Mouse (Mus musculus) 3T3-L1 (cell line): ENCODE results near the gene Map3k14.

Experiments used
- DNase-seq: peaks from one replicate; pipeline ENCODE4 v3.0.0-alpha.2; 2015; ENCODE audit warnings: low read depth, low spot score

Gene Map3k14

GRCm38 (mm10) chr11:103175688-103176442 is 91.4 kb downstream of the Map3k14 start:
- peak; percentile 78 for DNase-seq

DNA sequence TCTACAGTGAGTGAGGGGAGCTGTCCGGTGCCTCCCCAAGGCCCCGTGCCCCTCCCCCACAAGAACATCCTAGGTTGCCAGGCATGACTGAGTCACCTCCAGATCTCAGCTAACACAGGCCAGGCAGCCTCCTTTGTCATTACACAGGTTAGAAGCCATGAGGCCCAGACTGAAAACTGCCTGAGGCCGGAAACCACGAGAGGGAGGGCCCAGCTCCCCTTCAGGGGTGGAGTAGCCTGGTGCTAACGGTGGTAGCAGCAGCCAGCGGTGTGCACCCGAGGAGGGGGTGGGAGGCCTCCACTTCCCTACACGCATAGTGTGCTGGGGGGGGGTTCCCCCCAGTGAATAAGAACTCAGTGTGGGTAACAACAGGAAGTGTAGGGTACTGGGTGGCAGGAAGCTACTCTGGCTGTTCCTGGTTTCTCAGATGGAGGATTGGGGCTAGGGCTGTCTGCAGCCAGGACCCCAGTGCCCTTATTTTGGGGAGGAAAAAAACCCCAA is 92.3 kb downstream of the Map3k14 start:
- peak; percentile 90 for DNase-seq

DNA sequence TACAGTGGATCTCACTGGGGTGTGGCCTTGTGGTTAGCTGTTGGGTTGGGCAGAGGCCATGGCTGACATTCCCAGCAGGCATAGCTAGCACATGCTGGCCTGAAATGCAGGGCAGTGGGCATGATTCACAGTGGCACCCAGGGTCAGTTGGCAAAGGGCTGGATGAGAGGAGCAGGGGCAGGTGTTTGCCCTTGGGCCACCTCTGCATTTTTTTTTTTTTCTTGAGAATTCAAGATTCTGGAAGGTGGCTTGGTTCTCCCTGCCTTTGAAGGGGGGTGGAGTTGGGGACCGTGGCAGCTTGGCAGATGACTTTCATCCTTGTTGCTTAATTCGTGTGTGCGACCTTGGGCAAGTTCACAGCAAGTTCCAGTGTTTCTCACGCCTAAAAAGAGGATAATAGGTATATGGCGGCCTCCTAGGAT is 92.8 kb downstream of the Map3k14 start:
- peak; percentile 80 for DNase-seq

- peak; percentile 34 for DNase-seq
Observed at GRCm38 (mm10) chr11:103173771-103174344, 93.4 kb downstream of the Map3k14 start.

- no peak for DNase-seq
Observed at GRCm38 (mm10) chr11:103173041-103173770, 94.1 kb downstream of the Map3k14 start.

DNA sequence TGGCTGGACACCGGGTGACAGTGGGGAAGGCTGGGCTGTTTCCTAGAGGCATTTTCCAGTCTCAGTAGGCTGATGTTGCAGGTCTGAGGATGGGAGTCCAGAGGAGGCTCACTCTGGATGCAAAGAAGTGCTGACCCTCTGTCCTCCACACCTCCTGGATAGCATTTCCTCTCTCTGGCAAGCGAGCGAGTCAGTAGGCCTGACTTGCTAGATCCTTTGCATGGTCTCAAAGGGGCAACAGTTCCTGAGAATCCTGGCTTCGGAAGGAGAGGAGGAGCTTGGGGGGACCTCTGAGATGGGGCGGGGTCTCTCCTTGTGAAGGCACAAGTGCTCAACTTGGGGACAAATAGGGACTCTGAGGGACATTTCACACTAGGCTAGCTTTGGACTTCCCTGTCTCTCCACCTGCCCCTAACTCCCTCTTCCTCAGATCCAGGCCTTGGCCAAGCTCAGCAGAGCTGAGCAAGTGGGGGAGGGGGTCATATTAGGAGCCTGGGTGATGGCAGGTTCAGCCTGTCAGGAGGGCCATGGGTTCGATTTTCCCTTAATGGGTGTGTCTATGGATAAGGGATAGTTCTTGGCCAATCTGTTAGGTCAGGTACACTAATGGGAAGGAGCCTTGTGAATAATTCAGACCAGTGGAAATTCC is 94.8 kb downstream of the Map3k14 start:
- DNase-seq, result no peak

GRCm38 (mm10) chr11:103171703-103172391 is 95.4 kb downstream of the Map3k14 start:
- no peak for DNase-seq

- DNase-seq, result no peak
Observed at GRCm38 (mm10) chr11:103171286-103171620, 96.0 kb downstream of the Map3k14 start.

GRCm38 (mm10) chr11:103170494-103171285 is 96.6 kb downstream of the Map3k14 start, which contains the start of gene Fmnl1:
Gene Fmnl1 (plus strand): TSS chr11:103171107.
- DNase-seq, result no peak

- DNase-seq, result no peak
Observed at GRCm38 (mm10) chr11:103170111-103170493, 97.2 kb downstream of the Map3k14 start.
